Mouse (Mus musculus) midbrain, embryonic 14.5 days (tissue): ENCODE measurements at regions not wholly inside any gene's neighbourhood (a gene's known extent, or its start where the extent isn't known, plus 50 kb on each side); places are given as distances from the start of the nearest gene placed in this dataset.
A peak's percentile ranks its signal among the peaks of the same experiment; 100 is the strongest.

Experiments
- ATAC-seq: fragments of 200-750 bp; cut with Nextera tagmentation; 2 replicates; pipeline ENCODE4 v1.8.0; 2017; ENCODE audit warnings: moderate number of reproducible peaks, moderate library complexity; ENCODE audit not compliant: low FRiP score, low TSS enrichment
- DNase-seq: peaks from one replicate; pipeline ENCODE4 v3.0.0-alpha.2; 2015
- H3K27ac ChIP-seq: fragments of 300-500 bp; sonication (generic); replicated peaks from 2 replicates; pipeline ENCODE4 v1.5.1; 2014; ENCODE audit warnings: mild to moderate bottlenecking, low read depth, low read length, moderate library complexity
- H3K27me3 ChIP-seq: fragments of 300-500 bp; sonication (generic); 2 replicates; pipeline ENCODE4 v1.6.1; 2014; ENCODE audit warnings: low read length, control low read depth, mixed read lengths; ENCODE audit not compliant: control insufficient read depth, insufficient read depth
- H3K36me3 ChIP-seq: fragments of 300-500 bp; sonication (generic); 2 replicates; pipeline ENCODE4 v1.6.1; 2014; ENCODE audit warnings: low read length, control low read depth; ENCODE audit not compliant: control insufficient read depth, insufficient read depth
- H3K4me1 ChIP-seq: fragments of 300-500 bp; sonication (generic); 2 replicates; pipeline ENCODE4 v1.6.1; 2014; ENCODE audit warnings: mild to moderate bottlenecking, antibody characterized with exemption, low read length, control low read depth; ENCODE audit not compliant: control insufficient read depth, insufficient read depth
- H3K4me2 ChIP-seq: fragments of 300-500 bp; sonication (generic); 2 replicates; pipeline ENCODE4 v1.6.1; 2014; ENCODE audit warnings: mild to moderate bottlenecking, low read length, moderate library complexity
- H3K4me3 ChIP-seq: fragments of 300-500 bp; sonication (generic); replicated peaks from 2 replicates; pipeline ENCODE4 v1.5.1; 2014; ENCODE audit warnings: low read depth, low read length
- H3K9ac ChIP-seq: fragments of 300-500 bp; sonication (generic); replicated peaks from 2 replicates; pipeline ENCODE4 v1.6.1; 2014; ENCODE audit warnings: mild to moderate bottlenecking, low read length, moderate library complexity
- H3K9me3 ChIP-seq: fragments of 300-500 bp; sonication (generic); 2 replicates; pipeline ENCODE4 v1.6.1; 2016; ENCODE audit warnings: low read length, control low read depth, mixed read lengths; ENCODE audit not compliant: control insufficient read depth
- WGBS: fragments of 180-500 bp; shearing (Covaris S2); extraction: QIAGEN DNeasy Blood & Tissue Kit; methylation state at CpG from one replicate; pipeline ENCODE4 v1.1.7; 2014; 5-methylcytosine and 5-hydroxymethylcytosine counted together

DNA sequence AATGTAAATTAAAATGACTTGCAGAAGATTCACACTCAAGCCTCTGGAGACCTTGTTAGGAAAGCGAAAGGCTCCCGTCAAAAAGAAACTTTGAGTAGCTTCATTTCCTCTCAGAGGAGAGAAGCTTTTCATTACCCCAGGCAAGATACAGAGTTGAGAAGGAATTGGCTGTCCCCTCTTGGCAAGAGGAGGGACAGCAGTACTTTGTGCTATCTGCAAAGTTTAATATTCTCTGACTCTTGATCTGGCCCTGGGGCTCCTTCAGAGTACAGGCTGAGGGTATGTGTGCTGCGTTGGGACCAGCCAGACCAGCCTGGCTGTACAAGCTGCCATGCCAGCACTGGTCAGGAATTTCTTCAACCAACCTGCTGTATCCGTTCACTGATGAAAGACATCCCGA, 525.4 kb downstream of the Amy2a5 start:
- Histone ChIP-seq H3K27me3 (no peaks in the 10 kb centered on the region), H3K9me3 (no peaks in the 10 kb centered on the region), H3K27ac (no peak overlapping the region), H3K9ac (no peak overlapping the region), H3K4me2 (no peak overlapping the region), H3K4me1 (no peaks in the 10 kb centered on the region), H3K36me3 (no peaks in the 10 kb centered on the region), H3K4me3 (no peak overlapping the region)
- ATAC-seq (no peak; the same call in 1 of the 2 replicates), DNase-seq (peak; percentile 60)
- 66% methylated on average over 5 of the region's 5 CpGs for WGBS

DNA sequence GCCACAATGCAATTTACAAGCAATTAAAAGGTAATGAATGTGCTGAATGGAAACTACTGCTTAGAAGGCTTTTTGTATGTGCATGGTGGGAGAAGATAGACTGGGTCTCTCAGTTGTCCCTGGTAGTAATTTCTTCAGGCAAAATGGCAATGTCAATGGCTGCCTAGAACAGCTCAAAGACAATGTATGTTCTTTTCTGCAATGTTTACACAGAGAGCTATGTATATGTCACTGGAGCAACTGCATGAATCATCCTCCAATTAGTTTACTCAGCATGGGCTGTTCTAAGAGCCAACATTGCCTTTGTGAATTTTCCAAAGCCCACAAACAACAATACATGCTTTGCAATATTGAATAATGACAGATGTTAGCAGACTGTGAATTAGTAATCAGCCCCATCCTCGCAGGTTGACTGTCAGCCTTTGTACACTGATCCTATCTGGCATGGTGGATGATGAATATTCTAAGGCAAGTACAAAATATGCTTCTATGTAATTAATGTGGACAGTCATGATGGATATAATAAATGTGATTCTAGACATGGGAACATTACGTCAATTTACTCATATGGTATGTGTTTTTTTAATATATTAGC, 559.0 kb downstream of the Amy2a5 start:
- Histone ChIP-seq H3K4me3 (no peak overlapping the region), H3K36me3 (no peaks in the 10 kb centered on the region), H3K9ac (no peak overlapping the region), H3K27ac (no peak overlapping the region), H3K27me3 (no peaks in the 10 kb centered on the region), H3K4me2 (no peak overlapping the region), H3K9me3 (no peaks in the 10 kb centered on the region), H3K4me1 (no peaks in the 10 kb centered on the region)
- ATAC-seq (peak; percentile 48; the same call in 1 of the 2 replicates), DNase-seq (peak; percentile 10)
- WGBS, result 54% methylated on average over 2 of the region's 2 CpGs

DNA sequence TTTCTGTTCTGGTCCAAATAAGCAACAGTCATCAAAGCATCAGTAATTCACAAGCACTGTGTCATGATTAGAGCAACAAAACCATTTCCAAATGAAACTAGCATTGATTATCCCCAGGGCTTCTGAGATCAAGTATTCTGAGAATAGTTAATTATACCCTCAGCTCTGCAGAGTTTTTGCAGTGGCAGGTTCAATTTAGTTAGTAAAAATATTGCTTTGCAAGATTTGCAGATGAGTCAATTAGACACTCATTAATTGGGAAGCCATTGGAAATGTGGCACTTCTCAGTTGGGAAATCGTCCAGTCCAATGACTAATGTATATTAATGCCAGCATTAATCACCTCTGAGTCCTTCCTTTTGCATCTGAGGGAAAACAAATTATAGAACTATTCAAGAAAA, 570.5 kb downstream of the Amy2a5 start:
- no peaks in the 10 kb centered on the region for H3K36me3 ChIP-seq
- ATAC-seq (no peak), DNase-seq (peak; percentile 26)
- H3K9ac ChIP-seq, result no peak overlapping the region
- H3K4me1 ChIP-seq, result no peaks in the 10 kb centered on the region
- no peak overlapping the region for H3K27ac ChIP-seq
- H3K9me3 ChIP-seq, result no peaks in the 10 kb centered on the region
- no peaks in the 10 kb centered on the region for H3K27me3 ChIP-seq
- no peak overlapping the region for H3K4me3 ChIP-seq
- 52% methylated on average over 1 of the region's 1 CpGs for WGBS
- no peak overlapping the region for H3K4me2 ChIP-seq

DNA sequence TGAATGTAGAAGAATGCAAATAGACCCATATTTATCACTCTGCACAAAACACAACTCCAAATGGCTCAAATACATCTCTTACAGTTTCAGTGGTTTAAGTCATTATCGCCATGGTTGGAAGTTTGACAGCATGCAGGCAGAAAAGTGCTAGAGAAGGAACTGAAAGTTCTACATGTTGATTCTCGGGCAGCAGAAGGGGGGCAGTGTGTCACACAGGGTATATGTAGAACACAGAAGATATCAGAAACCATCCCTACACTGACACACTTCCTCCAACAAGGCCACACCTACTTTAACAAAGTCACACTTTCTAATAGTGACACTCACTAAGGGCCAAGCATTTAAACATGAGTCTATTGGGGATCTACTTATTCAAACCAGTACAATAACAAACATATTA, 620.1 kb downstream of the Amy2a5 start:
- Histone ChIP-seq H3K9me3 (no peaks in the 10 kb centered on the region), H3K4me1 (no peaks in the 10 kb centered on the region), H3K9ac (no peak overlapping the region), H3K4me3 (no peak overlapping the region), H3K27ac (no peak overlapping the region), H3K4me2 (no peak overlapping the region), H3K27me3 (no peaks in the 10 kb centered on the region), H3K36me3 (no peaks in the 10 kb centered on the region)
- no peak for DNase-seq
- 92% methylated on average over 2 of the region's 2 CpGs for WGBS
- no peak for ATAC-seq

DNA sequence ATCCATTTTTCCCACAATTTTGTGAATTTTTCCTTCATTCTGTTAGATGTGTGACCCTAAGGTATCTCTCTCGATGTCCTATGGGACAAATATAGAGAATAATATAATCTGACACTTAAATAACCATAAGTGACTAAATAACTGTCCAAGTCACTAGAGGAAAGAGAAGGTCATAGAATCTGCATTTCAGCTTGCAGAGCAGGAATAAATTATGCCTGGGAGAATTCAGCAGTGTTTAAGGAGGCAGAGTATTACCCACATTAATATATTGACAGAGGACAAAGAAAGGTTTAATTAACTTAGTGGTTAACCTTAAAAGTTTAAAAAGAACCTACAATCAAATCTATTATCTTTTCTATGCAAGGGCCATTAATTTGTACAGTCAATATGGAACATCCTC, 655.2 kb downstream of the Amy2a5 start:
- 83% methylated on average over 1 of the region's 1 CpGs for WGBS
- no peak for DNase-seq
- Histone ChIP-seq H3K9me3 (no peaks in the 10 kb centered on the region), H3K9ac (no peak overlapping the region), H3K27ac (no peak overlapping the region), H3K4me2 (no peak overlapping the region), H3K36me3 (no peaks in the 10 kb centered on the region), H3K4me1 (no peaks in the 10 kb centered on the region), H3K27me3 (no peaks in the 10 kb centered on the region), H3K4me3 (no peak overlapping the region)
- ATAC-seq, result no peak

DNA sequence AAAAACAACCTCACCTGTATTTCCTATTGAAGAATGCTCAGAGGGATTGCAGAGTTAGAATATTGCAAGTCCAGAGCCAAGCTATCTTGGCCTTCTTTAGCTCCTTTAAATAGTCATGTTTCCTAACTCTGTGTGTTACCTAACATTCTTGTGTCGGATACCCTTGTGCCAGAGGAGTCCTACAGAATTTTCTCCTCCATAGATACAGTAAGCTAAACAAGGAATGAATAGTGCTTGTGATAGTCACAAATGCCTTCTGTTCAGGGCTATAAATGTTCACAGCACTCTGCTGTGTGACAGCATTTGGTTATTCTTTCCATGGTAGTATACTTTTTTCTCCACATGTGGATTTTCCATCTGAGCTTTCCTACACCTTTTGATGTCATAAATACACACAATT, 676.3 kb downstream of the Amy2a5 start:
- ATAC-seq (no peak), DNase-seq (no peak)
- Histone ChIP-seq H3K4me1 (no peaks in the 10 kb centered on the region), H3K27me3 (no peaks in the 10 kb centered on the region), H3K4me3 (no peak overlapping the region), H3K36me3 (no peaks in the 10 kb centered on the region), H3K27ac (no peak overlapping the region), H3K4me2 (no peak overlapping the region), H3K9ac (no peak overlapping the region), H3K9me3 (no peaks in the 10 kb centered on the region)
- 97% methylated on average over 1 of the region's 1 CpGs for WGBS
